Mouse (Mus musculus) liver (tissue): ENCODE data around the gene Pcnx.

Experiments used
- DNase-seq: peaks from one replicate; pipeline ENCODE4 v3.0.0-alpha.2; 2020; ENCODE audit warnings: mixed read lengths

Pcnx gene

DNA sequence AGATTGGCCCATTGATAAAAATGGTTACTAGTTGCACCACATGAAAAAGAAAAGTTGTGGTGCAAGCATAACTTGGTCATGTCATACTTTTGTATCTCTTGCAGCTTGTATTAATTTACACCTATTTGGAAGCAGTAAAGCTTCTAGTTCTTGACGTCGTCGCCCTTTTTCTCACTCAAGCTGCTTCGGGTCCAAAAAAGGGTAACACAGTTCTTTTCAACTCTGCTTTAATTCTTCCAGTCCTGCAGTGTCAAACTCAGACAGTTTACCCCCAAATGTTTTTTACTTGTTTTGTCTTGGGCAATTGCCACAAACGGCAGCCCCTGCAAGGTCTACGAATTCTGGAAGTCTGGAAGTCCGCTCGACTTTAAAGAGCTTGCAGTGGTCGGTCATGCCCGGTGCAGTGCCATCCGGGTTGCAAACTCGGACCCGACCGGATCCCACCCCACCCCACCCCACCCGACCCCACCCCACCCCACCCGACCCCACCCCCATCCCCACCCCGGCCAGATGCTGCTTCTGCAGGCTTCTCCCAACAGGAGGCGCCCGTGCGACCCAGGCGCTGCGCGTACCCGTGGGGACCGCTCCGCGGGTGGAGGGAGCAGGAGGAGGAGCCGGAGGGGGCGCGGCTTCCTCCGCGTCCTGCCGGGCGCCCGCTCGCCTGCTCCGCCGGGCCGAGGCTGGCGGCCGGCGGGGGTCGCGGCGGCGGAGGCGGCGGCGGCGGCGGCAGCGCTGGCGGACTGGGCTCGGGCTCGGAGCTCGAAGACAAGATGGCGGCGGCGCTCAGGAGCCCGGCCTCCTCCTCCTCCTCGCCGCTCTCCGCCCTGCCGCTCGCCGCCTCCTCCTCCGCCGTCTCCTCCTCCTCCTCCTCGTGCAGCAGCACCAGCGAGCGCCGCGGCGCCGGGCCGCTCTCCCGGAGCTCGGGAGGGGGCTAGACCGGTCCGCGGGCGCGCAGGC is at the start of gene Pcnx:
TSS of gene Pcnx (plus strand) at position 673 of the 957 bp plus-strand sequence.
- DNase-seq, result peak; percentile 83

DNA sequence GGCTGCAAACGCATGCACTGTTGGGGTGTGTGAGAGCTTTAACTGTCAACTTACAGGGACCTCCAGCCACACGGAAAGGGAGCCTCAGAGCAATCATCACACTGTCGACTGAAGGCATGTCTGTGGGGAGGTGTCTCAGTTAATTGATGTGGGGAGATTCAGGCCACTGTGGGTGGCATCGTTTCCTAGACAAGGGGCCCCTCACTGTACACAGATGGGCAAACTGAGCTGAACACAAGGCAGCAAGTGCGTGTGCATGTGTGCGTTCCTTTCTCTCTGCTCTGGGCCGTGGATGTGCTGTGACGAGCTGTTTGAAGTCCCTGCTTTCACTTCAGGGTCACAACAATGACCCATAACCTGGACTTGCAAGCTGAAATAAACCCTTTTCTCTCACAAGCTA is 49.4 kb upstream of the Pcnx start:
- DNase-seq, result no peak

DNA sequence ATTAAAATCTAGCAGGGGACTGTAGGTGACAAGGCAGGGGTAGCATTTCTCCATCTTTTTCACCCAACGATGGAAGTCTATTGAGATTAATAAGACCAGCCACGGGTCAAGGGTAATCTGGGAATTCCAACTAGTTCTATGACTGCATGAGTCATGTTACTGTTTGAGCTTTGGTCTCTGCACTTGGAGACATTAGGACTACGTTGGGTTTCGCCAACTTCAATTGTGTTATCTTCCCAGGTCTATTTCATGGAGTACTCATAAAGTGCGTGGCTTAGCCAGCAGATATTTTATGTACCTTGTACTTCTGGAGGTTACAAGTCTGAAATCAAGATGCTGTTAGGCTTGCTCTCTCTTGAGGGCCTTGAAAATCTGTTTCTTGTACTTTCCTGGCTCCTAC is 45.1 kb upstream of the Pcnx start:
- DNase-seq, result no peak

DNA sequence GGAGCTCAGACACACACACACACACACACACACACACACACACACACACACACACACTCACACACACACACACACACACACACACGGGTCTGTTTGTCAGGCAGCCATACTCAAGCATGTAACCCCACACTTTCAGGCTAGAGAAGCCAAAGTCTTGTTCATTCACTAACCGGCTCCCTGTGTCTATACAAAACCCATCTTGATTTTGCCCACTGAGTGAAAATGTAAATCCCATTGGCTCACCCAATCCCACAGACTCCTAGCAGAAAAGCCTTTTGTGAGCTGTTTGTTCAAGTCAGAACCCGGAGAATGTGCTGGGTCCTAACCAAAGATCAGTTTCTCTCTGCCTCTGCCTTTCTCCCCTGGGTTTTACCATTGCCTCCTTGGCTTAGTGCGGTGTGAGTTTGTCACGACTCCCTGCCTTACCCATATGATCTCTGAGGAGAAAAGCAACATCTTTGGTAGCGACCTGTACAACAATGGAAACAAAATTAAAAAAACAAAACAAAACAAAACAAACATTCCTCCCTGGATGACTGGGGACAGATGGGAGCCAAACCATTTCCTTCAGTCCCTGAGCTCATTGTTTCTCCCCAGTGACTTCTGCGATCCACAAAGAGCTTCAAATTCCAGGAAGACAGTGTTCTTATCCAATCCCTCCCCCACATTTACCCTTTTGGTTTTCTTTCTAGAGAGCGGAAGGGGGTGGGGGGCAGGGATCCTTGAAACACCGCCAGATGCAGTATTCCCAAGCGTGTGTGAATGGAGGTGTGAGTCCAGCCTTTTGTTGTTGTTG is 43.3 kb upstream of the Pcnx start:
- DNase-seq, result no peak

DNA sequence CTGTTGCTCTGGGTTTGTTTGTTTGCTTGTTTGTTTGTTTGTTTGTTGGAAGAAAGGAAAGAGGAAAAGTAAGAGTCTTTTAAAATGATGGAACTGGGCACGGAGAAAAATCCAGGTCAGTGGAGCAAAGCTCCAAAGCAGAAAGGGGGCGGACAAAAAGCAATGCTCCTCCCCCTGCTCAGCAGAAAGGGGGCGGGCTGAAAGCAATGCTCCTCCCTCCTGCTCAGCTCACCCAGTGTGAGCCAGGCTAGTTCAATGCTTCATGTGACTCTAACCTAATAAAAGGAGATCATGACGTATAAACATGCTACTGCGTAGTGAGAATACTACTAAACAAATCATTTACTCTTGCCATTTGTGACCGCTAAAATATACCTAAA is 42.7 kb upstream of the Pcnx start:
- DNase-seq, result no peak

DNA sequence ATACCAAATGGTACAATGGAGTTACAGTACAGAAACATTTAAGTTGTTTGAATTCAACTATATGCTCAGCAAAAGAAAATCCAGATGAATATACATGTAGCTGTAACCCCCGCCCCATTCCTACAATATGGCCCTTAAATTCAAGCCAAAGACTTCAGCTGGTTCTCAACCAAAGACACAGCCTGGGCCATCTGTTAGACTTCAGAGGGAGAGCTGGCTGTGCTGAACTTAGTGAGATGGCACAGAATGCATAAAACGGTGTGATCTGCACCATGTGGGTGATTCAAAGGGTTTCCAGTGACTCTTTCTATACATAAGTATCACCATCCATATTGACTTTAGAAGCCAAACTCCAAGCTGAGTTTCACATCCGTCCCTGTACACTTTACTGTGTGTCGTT is 39.1 kb upstream of the Pcnx start:
- DNase-seq, result no peak

DNA sequence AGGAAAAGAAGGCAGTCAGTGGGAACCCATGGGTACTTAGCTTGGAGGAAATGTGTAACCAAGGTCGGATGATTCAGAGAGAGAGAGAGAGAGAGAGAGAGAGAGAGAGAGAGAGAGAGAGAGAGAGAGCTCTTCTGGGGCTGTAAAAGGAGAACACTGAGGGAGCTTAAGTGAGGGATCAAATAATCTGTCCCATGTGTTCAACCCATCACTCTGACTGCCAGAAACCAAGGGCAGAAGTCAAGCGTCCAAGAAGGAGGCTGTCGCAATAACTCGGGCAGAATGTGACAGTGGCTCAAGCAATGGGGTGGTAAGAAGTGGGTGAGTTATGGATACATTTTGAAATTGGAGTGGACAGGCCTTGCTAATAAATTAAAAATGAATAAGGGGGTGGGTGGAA is 37.6 kb upstream of the Pcnx start:
- no peak for DNase-seq

DNA sequence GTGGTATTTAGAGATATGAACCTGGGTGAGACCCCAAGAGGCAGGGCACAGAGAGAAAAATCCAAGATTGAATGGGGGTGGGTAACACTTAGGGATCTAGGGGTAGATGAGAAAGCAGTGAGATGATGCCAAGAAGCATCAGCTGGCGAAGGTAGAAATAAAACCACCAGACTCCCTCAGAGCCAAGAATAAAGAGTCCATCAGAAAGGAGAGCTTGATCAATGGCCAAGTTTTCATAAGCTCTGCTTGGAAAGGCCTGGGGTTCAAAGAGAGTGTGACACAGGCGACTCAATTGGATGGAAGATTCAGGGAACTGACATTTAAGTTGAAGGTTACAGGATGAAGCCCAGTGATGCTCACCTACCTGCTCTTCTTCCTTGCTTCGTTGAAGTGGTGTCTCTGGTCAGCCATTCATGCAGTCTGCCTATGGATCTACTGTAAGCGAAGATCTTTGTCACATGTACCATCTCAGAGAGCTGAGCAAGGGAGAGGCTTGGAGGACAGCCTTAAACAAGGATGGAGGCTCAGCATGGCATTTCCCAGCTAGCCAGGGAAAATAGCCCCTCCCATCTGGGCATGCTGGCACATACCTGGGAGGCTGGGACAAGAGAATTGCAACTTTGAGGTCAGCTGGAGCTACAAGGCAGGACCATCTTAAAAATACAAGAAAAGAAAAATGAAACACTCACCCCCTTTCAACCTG is 36.9 kb upstream of the Pcnx start:
- no peak for DNase-seq

DNA sequence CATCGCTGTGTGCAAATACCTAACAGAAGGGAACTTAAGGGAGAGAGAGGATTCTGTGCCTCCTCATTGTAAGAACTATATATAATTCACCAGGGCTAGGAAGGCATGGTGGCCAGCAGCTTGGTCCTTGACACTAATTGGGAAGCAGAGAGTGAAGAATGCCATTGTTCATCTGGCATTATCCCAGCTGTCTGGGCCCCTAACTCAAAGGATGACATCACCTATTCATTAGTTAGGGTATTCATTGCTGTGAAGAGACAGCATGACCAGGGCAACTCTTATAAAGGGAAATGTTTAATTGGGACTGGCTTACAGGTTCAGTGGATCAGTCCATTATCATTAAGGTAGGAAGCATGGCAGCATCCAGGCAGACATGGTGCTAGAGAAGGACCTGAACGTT is 31.5 kb upstream of the Pcnx start:
- no peak for DNase-seq

DNA sequence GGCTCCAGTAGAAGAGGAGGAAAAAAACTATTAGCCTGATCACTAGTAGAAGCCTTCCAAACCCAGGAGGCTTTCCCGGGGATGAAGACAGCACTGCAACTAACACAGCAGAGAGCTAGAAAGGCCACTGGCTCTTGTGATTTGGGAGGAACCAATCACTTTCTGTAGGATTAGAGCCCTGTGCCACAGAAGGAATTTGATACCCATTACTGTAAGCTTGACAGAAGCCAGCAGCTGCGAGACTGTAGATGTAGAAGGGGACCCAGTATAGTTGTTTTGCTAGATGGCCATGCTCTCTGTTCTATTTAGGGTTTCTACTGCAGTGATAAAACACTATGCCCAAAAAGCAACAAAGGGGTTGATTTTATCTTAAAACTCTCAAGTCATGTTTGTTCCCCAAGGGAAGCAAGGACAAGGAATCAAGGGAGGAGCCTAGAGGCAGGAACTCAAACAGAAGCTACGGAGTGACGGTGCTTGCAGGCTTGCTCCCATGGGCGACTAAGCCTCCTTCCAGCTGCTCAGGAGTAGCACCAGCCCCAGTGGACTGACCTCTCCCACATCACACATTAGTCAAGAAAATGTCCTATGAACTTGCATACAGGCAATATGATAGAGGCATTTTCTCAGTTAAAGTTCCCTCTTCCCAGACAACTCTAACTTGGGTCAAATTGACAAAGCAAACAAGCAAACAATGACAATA is 27.6 kb upstream of the Pcnx start:
- no peak for DNase-seq

DNA sequence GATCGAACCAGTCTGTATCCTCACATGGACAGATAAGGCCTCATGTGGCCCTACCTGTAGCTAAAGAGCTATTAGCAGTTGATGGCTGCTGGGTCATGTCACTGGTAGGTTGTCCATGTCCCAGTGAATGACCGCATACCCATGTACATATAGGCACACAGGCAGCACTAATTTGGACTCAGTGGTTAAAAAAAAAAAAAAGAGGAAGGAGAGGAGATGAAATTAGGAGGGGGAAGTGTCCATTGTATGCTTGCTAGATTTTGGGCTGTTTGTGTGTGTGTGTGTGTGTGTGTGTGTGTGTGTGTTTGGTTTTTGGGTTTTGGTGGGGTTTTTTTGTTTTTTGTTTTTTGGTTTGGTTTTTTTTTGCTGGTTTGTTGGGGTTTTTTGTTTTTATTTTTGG is 26.7 kb upstream of the Pcnx start:
- no peak for DNase-seq

DNA sequence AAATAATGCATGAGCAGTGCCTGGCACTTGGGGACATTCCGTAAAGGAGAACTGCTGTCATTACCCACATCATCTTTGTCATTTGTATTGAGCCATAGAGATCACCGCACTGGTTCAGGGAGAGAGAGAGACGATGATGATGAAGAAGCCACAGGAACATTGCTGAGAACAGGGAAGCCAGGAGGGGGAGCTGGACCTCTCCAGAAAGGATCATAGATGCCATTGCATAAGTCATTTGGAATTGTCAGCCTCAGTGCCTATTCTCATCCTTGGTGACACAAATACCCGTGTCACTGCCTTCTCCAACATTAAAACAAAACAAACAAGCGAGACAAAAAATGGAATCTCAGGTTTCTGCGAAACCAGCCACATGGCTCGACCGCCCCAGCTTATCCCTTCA is 23.7 kb upstream of the Pcnx start:
- no peak for DNase-seq

DNA sequence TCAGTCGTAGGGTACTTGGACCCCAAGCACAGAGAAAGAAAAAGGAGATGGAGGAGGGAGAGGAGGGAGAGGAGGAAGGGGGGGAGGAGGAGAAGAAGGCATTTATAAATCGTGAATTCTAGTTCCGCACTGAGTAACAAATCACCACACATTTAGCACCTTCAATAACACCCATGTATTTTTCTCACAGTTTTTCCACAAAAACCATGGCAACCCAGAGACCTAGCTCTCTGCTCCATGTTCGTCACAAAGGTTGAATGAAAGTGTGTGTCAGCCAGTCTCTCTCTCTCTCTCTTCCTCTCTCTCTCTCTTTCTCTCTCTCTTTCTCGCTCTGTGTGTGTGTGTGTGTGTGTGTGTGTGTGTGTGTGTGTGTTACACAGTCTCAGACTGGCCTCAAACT is 22.4 kb upstream of the Pcnx start:
- no peak for DNase-seq

DNA sequence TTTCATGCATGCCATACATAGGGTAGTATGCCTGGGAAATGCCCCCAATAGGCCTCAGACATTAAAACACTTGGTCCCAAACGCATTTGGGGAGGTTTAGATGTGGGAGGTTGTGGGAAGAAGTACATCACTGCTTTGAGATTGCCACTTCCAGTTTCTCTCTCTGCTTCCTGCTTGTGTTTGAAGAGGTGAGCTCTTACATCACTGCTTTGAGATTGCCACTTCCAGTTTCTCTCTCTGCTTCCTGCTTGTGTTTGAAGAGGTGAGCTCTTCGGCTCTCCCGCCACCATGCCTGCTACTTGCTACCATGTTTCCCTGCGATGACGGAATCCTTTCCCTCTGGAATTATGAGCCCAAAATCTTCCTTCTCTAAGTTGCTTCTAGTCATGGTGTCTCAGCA is 20.2 kb upstream of the Pcnx start:
- no peak for DNase-seq

DNA sequence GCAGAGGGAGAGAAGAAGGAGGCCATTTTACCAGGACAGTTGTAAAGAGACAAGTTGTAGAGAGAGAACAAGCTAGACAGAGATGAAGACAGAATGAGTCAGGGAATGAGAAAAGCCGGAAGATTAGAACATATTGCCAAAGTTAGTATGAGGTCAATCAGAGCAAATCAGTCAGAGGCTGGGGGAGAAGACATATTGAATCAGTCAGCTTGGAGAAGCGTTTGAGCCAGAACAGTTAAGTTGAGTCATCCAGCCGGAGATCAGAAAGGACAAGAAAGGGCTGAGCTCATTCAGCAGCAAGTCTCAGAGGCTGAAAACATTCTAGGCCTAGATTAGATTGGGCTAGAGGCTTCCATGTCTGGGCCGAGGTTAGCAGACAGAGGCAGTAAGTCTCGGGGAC is 18.8 kb upstream of the Pcnx start:
- no peak for DNase-seq

DNA sequence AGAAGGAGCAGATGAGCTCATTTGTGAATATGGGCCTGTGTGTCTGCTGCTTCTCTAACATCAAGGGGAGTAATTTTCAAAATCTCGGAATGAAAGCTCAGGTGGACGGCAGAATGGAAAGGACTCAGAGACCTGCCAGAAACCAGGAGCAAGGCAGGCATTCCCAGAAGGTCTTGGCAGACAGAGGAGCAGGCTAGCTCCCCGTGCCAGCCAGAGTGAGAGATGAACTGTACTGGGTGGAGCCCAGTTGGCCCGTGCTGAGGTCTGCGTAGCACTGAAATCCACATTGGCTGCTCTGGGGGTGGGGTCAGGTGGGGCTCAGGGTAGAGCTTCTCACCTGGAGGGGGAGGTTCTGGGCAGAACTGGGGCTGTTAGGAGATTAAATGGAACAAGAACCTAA is 16.3 kb upstream of the Pcnx start:
- no peak for DNase-seq

DNA sequence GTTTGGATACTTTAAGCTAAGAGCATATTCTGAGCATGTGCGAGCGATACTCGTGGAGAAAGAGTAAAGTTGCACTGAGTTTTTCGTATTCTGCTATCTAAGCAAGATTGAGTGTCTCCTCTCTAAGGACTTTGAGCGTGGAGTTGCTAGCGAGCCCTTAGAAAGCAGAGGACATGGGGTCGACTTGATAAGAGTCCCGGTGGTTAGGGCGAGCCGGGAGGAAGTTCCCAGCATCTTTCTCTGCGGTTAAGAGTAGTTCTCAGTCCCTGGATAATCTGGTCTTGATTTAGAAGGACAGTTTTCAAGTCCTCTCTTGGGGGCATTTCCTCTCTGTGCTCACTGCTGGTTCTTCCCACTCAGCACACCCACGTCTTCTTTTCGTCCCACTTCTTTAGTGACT is 15.3 kb upstream of the Pcnx start:
- DNase-seq, result no peak

DNA sequence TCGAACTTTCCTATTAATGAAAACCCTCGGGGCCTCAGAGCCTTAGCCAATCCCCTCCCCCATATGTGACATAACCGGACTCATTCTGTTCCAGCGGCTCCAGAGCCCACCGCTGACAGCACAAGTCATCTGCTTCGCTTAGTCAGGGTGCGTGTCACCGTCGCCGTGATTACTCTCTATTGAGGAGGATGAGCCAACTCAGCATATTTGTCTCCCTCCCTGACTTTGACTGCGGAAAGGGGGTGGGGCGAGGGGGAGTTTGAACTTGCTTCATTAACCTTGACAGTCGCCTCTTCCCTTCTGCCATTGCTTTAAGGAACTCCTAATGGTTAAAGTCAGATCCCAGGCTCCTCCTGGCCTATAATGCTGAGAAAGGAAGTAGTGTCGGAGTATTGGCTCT is 14.8 kb upstream of the Pcnx start:
- DNase-seq, result peak; percentile 15

DNA sequence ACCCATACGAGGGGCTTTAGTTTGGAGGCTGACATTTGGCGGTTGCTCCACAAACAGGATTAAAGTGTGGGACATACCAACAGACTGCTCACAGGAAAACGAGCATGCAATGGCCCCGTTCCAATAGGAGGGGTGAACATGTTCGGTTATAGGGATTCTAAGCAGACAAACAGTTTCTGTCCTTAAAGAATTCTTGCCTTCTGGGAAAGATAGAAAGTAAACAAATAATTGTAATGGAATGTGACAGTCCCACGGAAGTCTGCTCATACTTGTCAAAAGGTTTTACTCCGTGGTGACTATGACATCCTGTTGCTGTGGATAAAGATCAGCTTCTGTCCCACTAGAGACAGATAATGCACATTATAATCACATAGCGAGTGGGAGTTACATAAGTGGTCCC is 10.2 kb upstream of the Pcnx start:
- no peak for DNase-seq

DNA sequence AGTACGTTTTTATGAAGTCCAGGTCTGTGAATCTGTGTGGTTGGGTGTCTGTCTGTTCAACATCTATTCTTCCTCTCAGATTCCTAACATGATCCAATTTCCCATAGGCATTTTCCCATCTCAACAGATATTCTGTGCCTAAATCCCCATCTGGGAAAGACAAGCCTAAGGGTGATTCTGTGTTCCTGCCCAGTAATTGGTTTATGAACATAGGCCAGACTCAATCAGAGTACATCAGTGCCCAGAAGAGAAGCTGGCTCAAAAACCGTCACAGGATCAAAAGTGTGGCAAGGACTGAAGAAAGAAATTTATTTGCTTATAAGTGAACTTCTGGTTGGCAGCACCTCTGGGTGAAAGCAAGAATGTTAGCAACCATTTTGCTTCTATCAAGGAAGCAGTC is 7.3 kb upstream of the Pcnx start:
- no peak for DNase-seq

DNA sequence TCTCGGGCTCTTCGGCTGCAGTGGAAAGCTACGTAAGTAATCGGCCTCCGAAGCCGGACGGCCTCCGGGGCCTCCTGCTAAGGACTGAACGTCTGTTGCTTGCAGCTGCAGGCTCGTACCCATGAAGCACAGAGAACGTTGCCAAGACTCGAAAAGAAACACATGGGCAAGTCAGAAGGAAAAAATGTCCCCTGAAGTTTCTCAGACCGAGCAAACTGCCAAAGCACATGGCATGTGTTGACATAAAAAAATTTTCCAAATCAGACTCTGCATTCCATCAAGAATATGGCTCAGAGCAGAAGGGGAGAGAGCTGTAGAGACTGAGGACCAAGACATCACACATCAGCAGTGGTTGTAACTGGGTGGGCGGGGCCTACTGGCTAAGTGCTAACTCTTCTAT is 6.8 kb upstream of the Pcnx start:
- DNase-seq, result no peak

DNA sequence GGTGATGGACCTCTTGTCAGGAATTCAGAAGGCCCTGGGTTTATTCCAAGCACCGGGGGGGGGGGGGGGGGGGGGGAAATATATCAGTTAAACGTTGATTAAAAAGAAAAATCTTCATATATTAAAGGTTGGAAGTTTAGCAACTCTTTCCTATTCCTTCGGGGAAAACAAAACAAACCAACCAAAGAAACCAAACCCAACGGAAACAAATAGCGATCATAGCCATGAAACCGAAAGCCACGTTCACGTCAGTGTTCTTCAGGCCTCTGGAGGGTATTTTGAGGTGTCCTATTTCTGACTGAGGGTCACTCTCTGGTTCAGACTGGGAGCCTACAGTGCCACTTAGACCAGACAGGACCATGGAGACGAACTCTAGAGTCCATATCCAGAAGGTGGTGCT is 6.3 kb upstream of the Pcnx start:
- DNase-seq, result no peak

DNA sequence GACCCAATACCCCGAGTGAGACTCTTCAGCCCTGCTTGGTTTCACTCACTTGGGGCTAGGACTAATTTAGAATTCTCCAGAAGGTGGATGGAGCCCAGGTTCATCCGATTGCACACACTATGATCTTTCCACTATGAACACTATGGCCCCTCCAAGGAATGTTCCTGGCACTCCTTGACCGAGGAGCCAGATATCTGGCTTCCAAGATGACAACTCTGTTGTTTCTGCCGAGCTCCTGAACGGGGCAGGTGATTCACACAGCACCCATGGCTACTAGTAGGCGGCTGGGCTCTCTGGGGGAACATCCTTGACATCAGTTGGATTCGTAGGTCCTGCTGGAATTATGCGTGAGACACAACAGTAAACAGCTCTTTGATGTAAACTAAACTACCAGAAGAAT is 4.8 kb upstream of the Pcnx start:
- DNase-seq, result no peak
